Mouse (Mus musculus): ENCODE results near the gene Aen. TPM values are rescaled to one million over a fixed set of nuclear protein-coding genes. Genes with fewer than 3 reads are reported as not detected.

Gene Aen
- polyA plus RNA-seq, 1 experiment from 2014 or later: 36.9 TPM

- H3K4me2 ChIP-seq (ENCODE audit: low read depth, severe bottlenecking): no peak overlapping the region
- no peak overlapping the region for H3K9ac ChIP-seq (ENCODE audit: low read length)
- peaks cover 3% of the 10 kb centered on the region for H3K36me3 ChIP-seq (ENCODE audit: control insufficient read depth, insufficient read depth, low read length)
- no peaks in the 10 kb centered on the region for H3K27me3 ChIP-seq (ENCODE audit: control insufficient read depth, insufficient read depth, low read length)
- H3K27ac ChIP-seq (replicated peaks; ENCODE audit: low read depth, low read length): no peak overlapping the region
- 93% methylated on average over 6 of the region's 6 CpGs for WGBS
- no peaks in the 10 kb centered on the region for H3K4me1 ChIP-seq (ENCODE audit: control insufficient read depth, insufficient read depth, low read length)
- H3K4me3 ChIP-seq (ENCODE audit: low read depth, low read length): no peak overlapping the region
- no peaks in the 10 kb centered on the region for H3K9me3 ChIP-seq (ENCODE audit: control insufficient read depth, low read length)
- DNase-seq (ENCODE audit: low spot score) (no peak), ATAC-seq (ENCODE audit: insufficient number of reproducible peaks, low FRiP score, low TSS enrichment, low read depth) (no peak)
Observed at GRCm38 (mm10) chr7:78903174-78903870, 7.7 kb downstream of the Aen start.

- H3K36me3 ChIP-seq (ENCODE audit: control insufficient read depth, insufficient read depth, low read length): peaks cover 3% of the 10 kb centered on the region
- WGBS: 99% methylated on average over 2 of the region's 2 CpGs
Observed at GRCm38 (mm10) chr7:78904175-78904574, 8.5 kb downstream of the Aen start.

GRCm38 (mm10) chr7:78909026-78909425 lies 13.4 kb downstream of the Aen start:
- no peak for DNase-seq (ENCODE audit: low spot score)
- no peak for ATAC-seq (ENCODE audit: insufficient number of reproducible peaks, low FRiP score, low TSS enrichment, low read depth)
- Histone ChIP-seq H3K4me1 (ENCODE audit: control insufficient read depth, insufficient read depth, low read length) (no peaks in the 10 kb centered on the region), H3K27me3 (ENCODE audit: control insufficient read depth, insufficient read depth, low read length) (no peaks in the 10 kb centered on the region), H3K9ac (ENCODE audit: low read length) (no peak overlapping the region), H3K9me3 (ENCODE audit: control insufficient read depth, low read length) (no peaks in the 10 kb centered on the region), H3K36me3 (ENCODE audit: control insufficient read depth, insufficient read depth, low read length) (no peaks in the 10 kb centered on the region; the same call in none of the 2 replicates), H3K4me2 (ENCODE audit: low read depth, severe bottlenecking) (no peak overlapping the region), H3K4me3 (ENCODE audit: low read depth, low read length) (no peak overlapping the region), H3K27ac (replicated peaks; ENCODE audit: low read depth, low read length) (no peak overlapping the region)
- 84% methylated on average over 6 of the region's 6 CpGs for WGBS

More at GRCm38 (mm10) chr7:78904175-78904574, 8.5 kb downstream of the Aen start:
- no peaks in the 10 kb centered on the region for H3K9me3 ChIP-seq (ENCODE audit: control insufficient read depth, low read length)
- no peak overlapping the region for H3K27ac ChIP-seq (replicated peaks; ENCODE audit: low read depth, low read length)
- H3K27me3 ChIP-seq (ENCODE audit: control insufficient read depth, insufficient read depth, low read length): no peaks in the 10 kb centered on the region
- DNase-seq (ENCODE audit: low spot score): no peak
- H3K4me3 ChIP-seq (ENCODE audit: low read depth, low read length): no peak overlapping the region
- H3K4me1 ChIP-seq (ENCODE audit: control insufficient read depth, insufficient read depth, low read length): no peaks in the 10 kb centered on the region
- no peak for ATAC-seq (ENCODE audit: insufficient number of reproducible peaks, low FRiP score, low TSS enrichment, low read depth)
- H3K4me2 ChIP-seq (ENCODE audit: low read depth, severe bottlenecking): no peak overlapping the region
- no peak overlapping the region for H3K9ac ChIP-seq (ENCODE audit: low read length)

GRCm38 (mm10) chr7:78910336-78911098 lies 14.9 kb downstream of the Aen start:
- ATAC-seq (ENCODE audit: insufficient number of reproducible peaks, low FRiP score, low TSS enrichment, low read depth): no peak
- H3K27me3 ChIP-seq (ENCODE audit: control insufficient read depth, insufficient read depth, low read length): no peaks in the 10 kb centered on the region
- 57% methylated on average over 6 of the region's 6 CpGs for WGBS
- H3K36me3 ChIP-seq (ENCODE audit: control insufficient read depth, insufficient read depth, low read length): no peaks in the 10 kb centered on the region; the same call in none of the 2 replicates
- H3K9ac ChIP-seq (ENCODE audit: low read length): no peak overlapping the region
- no peak for DNase-seq (ENCODE audit: low spot score)
- H3K27ac ChIP-seq (replicated peaks; ENCODE audit: low read depth, low read length): no peak overlapping the region
- H3K4me2 ChIP-seq (ENCODE audit: low read depth, severe bottlenecking): no peak overlapping the region
- H3K4me3 ChIP-seq (ENCODE audit: low read depth, low read length): no peak overlapping the region
- H3K4me1 ChIP-seq (ENCODE audit: control insufficient read depth, insufficient read depth, low read length): no peaks in the 10 kb centered on the region
- H3K9me3 ChIP-seq (ENCODE audit: control insufficient read depth, low read length): no peaks in the 10 kb centered on the region

- no peak for ATAC-seq (ENCODE audit: insufficient number of reproducible peaks, low FRiP score, low TSS enrichment, low read depth)
- Histone ChIP-seq H3K27ac (replicated peaks; ENCODE audit: low read depth, low read length) (no peak overlapping the region), H3K4me2 (ENCODE audit: low read depth, severe bottlenecking) (no peak overlapping the region), H3K36me3 (ENCODE audit: control insufficient read depth, insufficient read depth, low read length) (no peaks in the 10 kb centered on the region; the same call in 1 of the 2 replicates), H3K4me3 (ENCODE audit: low read depth, low read length) (no peak overlapping the region), H3K9me3 (ENCODE audit: control insufficient read depth, low read length) (no peaks in the 10 kb centered on the region), H3K4me1 (ENCODE audit: control insufficient read depth, insufficient read depth, low read length) (no peaks in the 10 kb centered on the region), H3K27me3 (ENCODE audit: control insufficient read depth, insufficient read depth, low read length) (no peaks in the 10 kb centered on the region), H3K9ac (ENCODE audit: low read length) (no peak overlapping the region)
- 87% methylated on average over 4 of the region's 4 CpGs for WGBS
- DNase-seq (ENCODE audit: low spot score): no peak
Observed at GRCm38 (mm10) chr7:78911209-78911608, 15.6 kb downstream of the Aen start.

GRCm38 (mm10) chr7:78912253-78912973 lies 16.8 kb downstream of the Aen start:
- no peaks in the 10 kb centered on the region for H3K9me3 ChIP-seq (ENCODE audit: control insufficient read depth, low read length)
- no peaks in the 10 kb centered on the region for H3K4me1 ChIP-seq (ENCODE audit: control insufficient read depth, insufficient read depth, low read length)
- H3K4me2 ChIP-seq (ENCODE audit: low read depth, severe bottlenecking): peak overlapping the region; percentile 0; the same call in 1 of the 2 replicates
- 37% methylated on average over 20 of the region's 20 CpGs for WGBS
- H3K27me3 ChIP-seq (ENCODE audit: control insufficient read depth, insufficient read depth, low read length): no peaks in the 10 kb centered on the region
- no peak overlapping the region for H3K9ac ChIP-seq (ENCODE audit: low read length)
- no peak overlapping the region for H3K27ac ChIP-seq (replicated peaks; ENCODE audit: low read depth, low read length)
- no peak for DNase-seq (ENCODE audit: low spot score)
- H3K36me3 ChIP-seq (ENCODE audit: control insufficient read depth, insufficient read depth, low read length): no peaks in the 10 kb centered on the region
- no peak overlapping the region for H3K4me3 ChIP-seq (ENCODE audit: low read depth, low read length)
- no peak for ATAC-seq (ENCODE audit: insufficient number of reproducible peaks, low FRiP score, low TSS enrichment, low read depth)

- no peak within 1 kb of the TSS for H3K27ac ChIP-seq (replicated peaks; ENCODE audit: low read depth, low read length)
- 73% methylated on average over 5 of the region's 5 CpGs for WGBS
- H3K4me3 ChIP-seq (ENCODE audit: low read depth, low read length): no peak within 1 kb of the TSS
- no peaks in the 10 kb centered on the region for H3K9me3 ChIP-seq (ENCODE audit: control insufficient read depth, low read length)
- H3K4me1 ChIP-seq (ENCODE audit: control insufficient read depth, insufficient read depth, low read length): no peaks in the 10 kb centered on the region
- no peak within 1 kb of the TSS for H3K9ac ChIP-seq (ENCODE audit: low read length)
- H3K4me2 ChIP-seq (ENCODE audit: low read depth, severe bottlenecking): peak within 1 kb of the TSS; percentile 0; the same call in 1 of the 2 replicates
- DNase-seq (ENCODE audit: low spot score): no peak
- ATAC-seq (ENCODE audit: insufficient number of reproducible peaks, low FRiP score, low TSS enrichment, low read depth): no peak
- no peaks in the 10 kb centered on the region for H3K27me3 ChIP-seq (ENCODE audit: control insufficient read depth, insufficient read depth, low read length)
- no peaks in the 10 kb centered on the region for H3K36me3 ChIP-seq (ENCODE audit: control insufficient read depth, insufficient read depth, low read length)
Observed at GRCm38 (mm10) chr7:78912974-78913474, 17.4 kb downstream of the Aen start, which contains the start of gene Isg20. Isg20 (plus strand) TSS chr7:78913424.

All from limb, embryonic 11.5 days (tissue).